11 mouse cellular contexts compared by ENCODE assay signal in genomic region chr16:30521147-30521546, GRCm38 (mm10). TPM values are rescaled to one million over a fixed set of nuclear protein-coding genes. Genes with fewer than 3 reads are reported as not detected.
DNase-seq lines count a peak whose midpoint lies in the region; ATAC-seq and TF ChIP-seq lines count a peak whose summit lies in the region.
"Had no signal": no experiment of that assay in that cellular context is flagged by ENCODE, and none has a peak within 500 bp of the region (broad histone marks: within the 10 kb centered on the region; RNA-seq: fewer than 3 reads in every experiment).

No protein-coding gene starts in this region.

- no peaks in the 10 kb centered on the region for H3K27me3 ChIP-seq in kidney, postnatal 0 days (ENCODE audit: insufficient read depth, low read length)
- H3K27me3 ChIP-seq in kidney, embryonic 16.5 days (ENCODE audit: insufficient read depth, low read length), result no peaks in the 10 kb centered on the region
- no peaks in the 10 kb centered on the region for H3K27me3 ChIP-seq in G1E (ENCODE audit: insufficient read depth, low read length)
- no peaks in the 10 kb centered on the region for H3K27me3 ChIP-seq in stomach, postnatal 0 days (ENCODE audit: control insufficient read depth, insufficient read depth, low read length)
- H3K27me3 ChIP-seq in forebrain, embryonic 12.5 days, result no peaks in the 10 kb centered on the region
- H3K27me3 ChIP-seq: kidney, embryonic 15.5 days; limb, embryonic 15.5 days had no signal

- peak; percentile 39; the same call in 1 of the 2 replicates for TF ChIP-seq CTCF in kidney, postnatal 0 days (IDR thresholded peaks at IDR 0.05; ENCODE audit: low read depth)
- peak; percentile 36; the same call in 1 of the 2 replicates for TF ChIP-seq CTCF in G1E (IDR thresholded peaks at IDR 0.05; ENCODE audit: low read depth, low read length)
- peak; percentile 51 for TF ChIP-seq CTCF in stomach, postnatal 0 days (IDR thresholded peaks at IDR 0.05; ENCODE audit: low read depth)

- H3K4me1 ChIP-seq in kidney, postnatal 0 days (replicated peaks; ENCODE audit: insufficient read depth, low read length), result peaks cover 7% of the 10 kb centered on the region; the same call in 1 of the 2 replicates
- H3K4me1 ChIP-seq in kidney, embryonic 16.5 days (ENCODE audit: insufficient read depth, low read length), result peaks cover 11% of the 10 kb centered on the region
- peaks cover 11% of the 10 kb centered on the region for H3K4me1 ChIP-seq in G1E (ENCODE audit: insufficient read depth, low read depth, low read length)
- peaks cover 5% of the 10 kb centered on the region; the same call in 1 of the 2 replicates for H3K4me1 ChIP-seq in stomach, postnatal 0 days (replicated peaks; ENCODE audit: control insufficient read depth, insufficient read depth)
- no peaks in the 10 kb centered on the region for H3K4me1 ChIP-seq in forebrain, embryonic 12.5 days

- no peak for ATAC-seq in kidney, postnatal 0 days (replicated peaks; ENCODE audit: low FRiP score, low read depth)
- ATAC-seq in kidney, embryonic 16.5 days (ENCODE audit: low FRiP score, low TSS enrichment), result no peak
- ATAC-seq in G1E (ENCODE audit: extremely low read depth, insufficient number of reproducible peaks, low FRiP score, poor library complexity, severe bottlenecking), result no peak
- no peak for ATAC-seq in stomach, postnatal 0 days (ENCODE audit: low FRiP score, low TSS enrichment)
- ATAC-seq in forebrain, embryonic 12.5 days (ENCODE audit: low FRiP score), result no peak

- H3K9me3 ChIP-seq in kidney, postnatal 0 days (replicated peaks; ENCODE audit: low read length), result no peaks in the 10 kb centered on the region
- H3K9me3 ChIP-seq in kidney, embryonic 16.5 days (ENCODE audit: low read length), result no peaks in the 10 kb centered on the region
- H3K9me3 ChIP-seq in G1E (replicated peaks), result no peaks in the 10 kb centered on the region
- no peaks in the 10 kb centered on the region for H3K9me3 ChIP-seq in stomach, postnatal 0 days (ENCODE audit: control insufficient read depth, low read length)
- H3K9me3 ChIP-seq in forebrain, embryonic 12.5 days, result no peaks in the 10 kb centered on the region
- H3K9me3 ChIP-seq: kidney, embryonic 15.5 days; limb, embryonic 15.5 days had no signal

- 65% methylated on average over 3 of the region's 3 CpGs for WGBS in kidney, postnatal 0 days
- 66% methylated on average over 3 of the region's 3 CpGs for WGBS in kidney, embryonic 16.5 days
- WGBS in stomach, postnatal 0 days, result 61% methylated on average over 3 of the region's 3 CpGs
- WGBS in forebrain, embryonic 12.5 days, result 56% methylated on average over 3 of the region's 3 CpGs

- H3K9ac ChIP-seq in kidney, postnatal 0 days (ENCODE audit: low read depth, low read length), result no peak overlapping the region
- H3K9ac ChIP-seq in kidney, embryonic 16.5 days (replicated peaks; ENCODE audit: low read length), result no peak overlapping the region
- H3K9ac ChIP-seq in stomach, postnatal 0 days (ENCODE audit: low read length), result no peak overlapping the region
- no peak overlapping the region for H3K9ac ChIP-seq in forebrain, embryonic 12.5 days
- H3K9ac ChIP-seq: hindbrain, embryonic 14.5 days; kidney, embryonic 15.5 days; limb, embryonic 15.5 days had no signal

- H3K36me3 ChIP-seq in kidney, postnatal 0 days (ENCODE audit: insufficient read depth, low read length), result no peaks in the 10 kb centered on the region
- 0 out of 2 replicates have a peak, but pooled peaks cover 8% of the 10 kb centered on the region for H3K36me3 ChIP-seq in kidney, embryonic 16.5 days (ENCODE audit: insufficient read depth, low read length)
- peaks cover 87% of the 10 kb centered on the region for H3K36me3 ChIP-seq in G1E (replicated peaks)
- H3K36me3 ChIP-seq in stomach, postnatal 0 days (ENCODE audit: control insufficient read depth, insufficient read depth, low read length), result no peaks in the 10 kb centered on the region
- peaks cover 38% of the 10 kb centered on the region for H3K36me3 ChIP-seq in forebrain, embryonic 12.5 days (replicated peaks)
- H3K36me3 ChIP-seq: kidney, embryonic 15.5 days had no signal

- H3K27ac ChIP-seq in kidney, postnatal 0 days, result no peak overlapping the region
- H3K27ac ChIP-seq in kidney, embryonic 16.5 days (ENCODE audit: low read length), result no peak overlapping the region
- no peak overlapping the region for H3K27ac ChIP-seq in stomach, postnatal 0 days (replicated peaks)
- H3K27ac ChIP-seq in forebrain, embryonic 12.5 days, result no peak overlapping the region
- H3K27ac ChIP-seq: hindbrain, embryonic 14.5 days; kidney, embryonic 15.5 days had no signal

- DNase-seq in kidney, postnatal 0 days (ENCODE audit: low spot score), result no peak
- DNase-seq in right cerebral cortex, postnatal 14 days, result peak; percentile 35
- no peak for DNase-seq in right cerebral cortex, postnatal 36 days (ENCODE audit: low spot score in 2 of 2)
- no peak for DNase-seq in G1E (ENCODE audit: low spot score)
- no peak for DNase-seq in stomach, postnatal 0 days (ENCODE audit: low spot score)

- TF ChIP-seq EP300 in stomach, postnatal 0 days (optimal IDR thresholded peaks at IDR 0.05), result no peak

- H3K4me2 ChIP-seq in kidney, postnatal 0 days (ENCODE audit: low read length), result no peak overlapping the region
- H3K4me2 ChIP-seq in kidney, embryonic 16.5 days (replicated peaks; ENCODE audit: low read depth, low read length), result no peak overlapping the region
- H3K4me2 ChIP-seq in stomach, postnatal 0 days (replicated peaks; ENCODE audit: low read depth), result no peak overlapping the region
- H3K4me2 ChIP-seq in forebrain, embryonic 12.5 days, result no peak overlapping the region

- H3K4me3 ChIP-seq in kidney, postnatal 0 days (replicated peaks; ENCODE audit: low read depth, low read length), result no peak overlapping the region
- no peak overlapping the region for H3K4me3 ChIP-seq in kidney, embryonic 16.5 days (ENCODE audit: low read length)
- H3K4me3 ChIP-seq in G1E (ENCODE audit: low read depth, low read length), result no peak overlapping the region
- no peak overlapping the region for H3K4me3 ChIP-seq in stomach, postnatal 0 days (ENCODE audit: low read depth, low read length)
- H3K4me3 ChIP-seq in forebrain, embryonic 12.5 days (replicated peaks), result no peak overlapping the region
- H3K4me3 ChIP-seq: myocyte had no signal

RNA-seq across cellular contexts. Expression of gene Tmem44, which starts 29.5 kb away (rescaled TPM):
- 13.4 and 13.8 TPM in 2 replicates for polyA plus RNA-seq in kidney, postnatal 0 days (2015; fragmentation: Nextera tagmentation; extraction: Ambion mirVana)
- 16.8 and 19.7 TPM in 2 replicates for polyA plus RNA-seq in kidney, embryonic 16.5 days (2015; fragmentation: Nextera tagmentation; extraction: Ambion mirVana)
- total RNA-seq in G1E (2014; fragmentation: Nextera tagmentation) (25.4 and 28.8 TPM in 2 replicates), G1E (2017) (69.5 and 72.7 TPM in 2 replicates)
- 11.5 and 11.8 TPM in 2 replicates for polyA plus RNA-seq in G1E (2012)
- polyA plus RNA-seq in stomach, postnatal 0 days (2015; fragmentation: Nextera tagmentation; extraction: Ambion mirVana), result 3.5 and 4.3 TPM in 2 replicates
- 47.4 and 47.8 TPM in 2 replicates for polyA plus RNA-seq in forebrain, embryonic 12.5 days (2016; fragmentation: Nextera tagmentation; extraction: Ambion mirVana)
